Mouse (Mus musculus) gonadal fat pad, adult 2 months (tissue): ENCODE data around the gene Nup205. TPM values are rescaled to one million over a fixed set of nuclear protein-coding genes. Genes with fewer than 3 reads are reported as not detected.

Experiments
- DNase-seq: peaks from one replicate; pipeline ENCODE4 v3.0.0-alpha.2; 2012; ENCODE audit warnings: low read depth
- polyA plus RNA-seq: library from polyadenylated mRNA; depleted of rRNA; stranded (reverse); fragments of >200 nt; gene quantifications from 2 replicates; pipeline ENCODE4 v1.2.3, GENCODE M21; 2012

Gene Nup205
- polyA plus RNA-seq, 1 experiment, result 21.3 TPM

- DNase-seq, result no peak
These were observed 67.9 kb downstream of the Nup205 start for GRCm38 (mm10) chr6:35245086-35245485.

GRCm38 (mm10) chr6:35251807-35252476, 74.7 kb downstream of the Nup205 start:
- no peak for DNase-seq

GRCm38 (mm10) chr6:35252477-35253346, 75.5 kb downstream of the Nup205 start:
- peak; percentile 17 for DNase-seq

GRCm38 (mm10) chr6:35253474-35253873, 76.3 kb downstream of the Nup205 start:
- no peak for DNase-seq

- DNase-seq, result peak; percentile 13
These were observed 77.1 kb downstream of the Nup205 start for GRCm38 (mm10) chr6:35254136-35254904.

GRCm38 (mm10) chr6:35255017-35255416, 77.8 kb downstream of the Nup205 start:
- no peak for DNase-seq

GRCm38 (mm10) chr6:35256691-35257090, 79.5 kb downstream of the Nup205 start:
- DNase-seq, result no peak

- no peak for DNase-seq
These were observed 80.5 kb downstream of the Nup205 start for GRCm38 (mm10) chr6:35257626-35258190.

- no peak for DNase-seq
These were observed 81.7 kb downstream of the Nup205 start for GRCm38 (mm10) chr6:35258922-35259321.

GRCm38 (mm10) chr6:35259526-35259925, 82.3 kb downstream of the Nup205 start:
- no peak for DNase-seq

GRCm38 (mm10) chr6:35260531-35260930, 83.3 kb downstream of the Nup205 start:
- DNase-seq, result no peak

- DNase-seq, result no peak
These were observed 88.5 kb downstream of the Nup205 start for GRCm38 (mm10) chr6:35265580-35266278.

GRCm38 (mm10) chr6:35268711-35269110, 91.5 kb downstream of the Nup205 start:
- no peak for DNase-seq

GRCm38 (mm10) chr6:35269643-35270042, 92.4 kb downstream of the Nup205 start:
- DNase-seq, result no peak

GRCm38 (mm10) chr6:35271094-35271855, 94.1 kb downstream of the Nup205 start:
- no peak for DNase-seq

GRCm38 (mm10) chr6:35271868-35272765, 94.9 kb downstream of the Nup205 start:
- no peak for DNase-seq

- DNase-seq, result no peak
These were observed 96.3 kb downstream of the Nup205 start for GRCm38 (mm10) chr6:35273391-35274082.

- DNase-seq, result no peak
These were observed 100.8 kb downstream of the Nup205 start for GRCm38 (mm10) chr6:35277903-35278587.
